Mouse (Mus musculus): ENCODE measurements around the gene Camk2n1.

Gene Camk2n1

GRCm38 (mm10) chr4:138447827-138448602, 6.1 kb upstream of the Camk2n1 start:
- no peak for DNase-seq

- DNase-seq: no peak
Measured at GRCm38 (mm10) chr4:138448872-138449615, 5.1 kb upstream of the Camk2n1 start.

- DNase-seq: no peak
Measured at GRCm38 (mm10) chr4:138449636-138450314, 4.3 kb upstream of the Camk2n1 start.

GRCm38 (mm10) chr4:138452306-138453096, 1.6 kb upstream of the Camk2n1 start:
- no peak for DNase-seq

- DNase-seq: peak; percentile 25
Measured at GRCm38 (mm10) chr4:138453097-138453752, 889 bp upstream of the Camk2n1 start.

- peak; percentile 57 for DNase-seq
Measured at GRCm38 (mm10) chr4:138454571-138455140, 542 bp downstream of the Camk2n1 start.

- no peak for DNase-seq
Measured at GRCm38 (mm10) chr4:138455141-138455955, 1.2 kb downstream of the Camk2n1 start.

- no peak for DNase-seq
Measured at GRCm38 (mm10) chr4:138455956-138456341, 1.8 kb downstream of the Camk2n1 start.

- DNase-seq: no peak
Measured at GRCm38 (mm10) chr4:138456536-138456935, 2.4 kb downstream of the Camk2n1 start.

- no peak for DNase-seq
Measured at GRCm38 (mm10) chr4:138457091-138457490, 3.0 kb downstream of the Camk2n1 start.

- DNase-seq: no peak
Measured at GRCm38 (mm10) chr4:138458171-138458570, 4.1 kb downstream of the Camk2n1 start.

- no peak for DNase-seq
Measured at GRCm38 (mm10) chr4:138458735-138459440, 4.8 kb downstream of the Camk2n1 start.

GRCm38 (mm10) chr4:138459775-138460174, 5.7 kb downstream of the Camk2n1 start:
- DNase-seq: no peak

GRCm38 (mm10) chr4:138460910-138461309, 6.8 kb downstream of the Camk2n1 start:
- no peak for DNase-seq

GRCm38 (mm10) chr4:138461471-138461870, 7.4 kb downstream of the Camk2n1 start:
- no peak for DNase-seq

- DNase-seq: peak; percentile 67
Measured at GRCm38 (mm10) chr4:138462971-138463831, 9.1 kb downstream of the Camk2n1 start.

GRCm38 (mm10) chr4:138463832-138464487, 9.8 kb downstream of the Camk2n1 start:
- peak; percentile 85 for DNase-seq

- DNase-seq: peak; percentile 71
Measured at GRCm38 (mm10) chr4:138464667-138465353, 10.7 kb downstream of the Camk2n1 start.
